Mouse (Mus musculus) kidney, embryonic 15.5 days (tissue): ENCODE results near the gene Gm28539. TPM values are rescaled to one million over a fixed set of nuclear protein-coding genes. Genes with fewer than 3 reads are reported as not detected.
"Not testable (repeated sequence)": the region's sequence is repeated elsewhere in the genome, so short reads cannot be mapped to it uniquely, and the experiment has no call there.

Source experiments
- ATAC-seq: fragments of 200-750 bp; cut with Nextera tagmentation; replicated peaks from 2 replicates; pipeline ENCODE4 v1.8.0; 2017; ENCODE audit warnings: moderate TSS enrichment; ENCODE audit not compliant: low FRiP score
- H3K27ac ChIP-seq: fragments of 300-500 bp; sonication (generic); 2 replicates; pipeline ENCODE4 v1.5.1; 2015; ENCODE audit warnings: mild to moderate bottlenecking, inconsistent platforms
- H3K27me3 ChIP-seq: fragments of 300-500 bp; sonication (generic); 2 replicates; pipeline ENCODE4 v1.6.1; 2015; ENCODE audit warnings: inconsistent platforms
- H3K36me3 ChIP-seq: fragments of 300-500 bp; sonication (generic); 2 replicates; pipeline ENCODE4 v1.6.1; 2015; ENCODE audit warnings: inconsistent platforms
- H3K4me1 ChIP-seq: fragments of 300-500 bp; sonication (generic); 2 replicates; pipeline ENCODE4 v1.6.1; 2015; ENCODE audit warnings: inconsistent platforms
- H3K4me2 ChIP-seq: fragments of 300-500 bp; sonication (generic); 2 replicates; pipeline ENCODE4 v1.6.1; 2015; ENCODE audit warnings: moderate library complexity, mild to moderate bottlenecking, inconsistent platforms
- H3K4me3 ChIP-seq: fragments of 300-500 bp; sonication (generic); replicated peaks from 2 replicates; pipeline ENCODE4 v1.5.1; 2015; ENCODE audit warnings: mild to moderate bottlenecking, inconsistent platforms
- H3K9ac ChIP-seq: fragments of 300-500 bp; sonication (generic); 2 replicates; pipeline ENCODE4 v1.6.1; 2015; ENCODE audit warnings: mild to moderate bottlenecking, inconsistent platforms
- H3K9me3 ChIP-seq: fragments of 300-500 bp; sonication (generic); replicated peaks from 2 replicates; pipeline ENCODE4 v1.6.1; 2016; ENCODE audit warnings: inconsistent platforms
- WGBS: fragments of 180-500 bp; shearing (Covaris S2); methylation state at CpG from one replicate; pipeline ENCODE4 v1.1.7; 2015; ENCODE audit warnings: mixed read lengths; 5-methylcytosine and 5-hydroxymethylcytosine counted together
- polyA plus RNA-seq: library from polyadenylated mRNA; unstranded; fragments of >200 nt; fragmentation: Nextera tagmentation; extraction: Ambion mirVana; gene quantifications from 2 replicates; pipeline ENCODE4 v1.2.1, GENCODE M21; 2015

The Gm28539 gene
- polyA plus RNA-seq, 1 experiment from 2014 or later: not detected

GRCm38 (mm10) chr16:18812385-18812910, 23.9 kb upstream of the Gm28539 start:
- Histone ChIP-seq H3K9ac (peak overlapping the region; percentile 91), H3K27me3 (no peaks in the 10 kb centered on the region), H3K4me1 (peaks cover 24% of the 10 kb centered on the region), H3K9me3 (no peaks in the 10 kb centered on the region), H3K4me3 (peak overlapping the region; percentile 84), H3K36me3 (peaks cover 53% of the 10 kb centered on the region), H3K4me2 (peak overlapping the region; percentile 81), H3K27ac (peak overlapping the region; percentile 85)
- ATAC-seq: peak; percentile 52
- WGBS: 1% methylated on average over 31 of the region's 31 CpGs

DNA sequence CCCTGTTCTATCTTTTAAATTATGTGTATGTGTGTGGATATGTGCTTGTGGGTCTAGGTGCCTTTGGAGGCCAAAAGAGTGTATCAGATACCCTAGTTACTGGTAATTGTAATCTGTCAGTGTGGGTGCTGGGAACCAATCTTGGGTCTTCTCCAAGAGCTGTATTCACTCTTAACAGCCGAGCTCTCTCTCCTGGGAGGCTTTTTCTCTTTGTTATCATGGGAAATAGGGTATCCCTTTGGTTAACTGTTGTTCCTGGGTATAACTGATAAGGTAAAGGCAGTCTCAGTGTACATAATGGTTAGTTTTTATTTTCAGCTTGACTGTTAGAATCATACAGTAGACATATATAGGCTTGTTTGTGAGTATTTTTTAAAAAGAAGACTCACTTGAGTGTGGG, 14.0 kb upstream of the Gm28539 start:
- WGBS: 83% methylated on average over 1 of the region's 1 CpGs
- no peak for ATAC-seq
- H3K9ac ChIP-seq: no peak overlapping the region
- H3K4me2 ChIP-seq: no peak overlapping the region
- H3K27ac ChIP-seq: no peak overlapping the region
- H3K4me3 ChIP-seq: no peak overlapping the region
- no peaks in the 10 kb centered on the region for H3K9me3 ChIP-seq
- no peaks in the 10 kb centered on the region for H3K27me3 ChIP-seq
- H3K36me3 ChIP-seq: peaks cover 99% of the 10 kb centered on the region
- H3K4me1 ChIP-seq: no peaks in the 10 kb centered on the region

DNA sequence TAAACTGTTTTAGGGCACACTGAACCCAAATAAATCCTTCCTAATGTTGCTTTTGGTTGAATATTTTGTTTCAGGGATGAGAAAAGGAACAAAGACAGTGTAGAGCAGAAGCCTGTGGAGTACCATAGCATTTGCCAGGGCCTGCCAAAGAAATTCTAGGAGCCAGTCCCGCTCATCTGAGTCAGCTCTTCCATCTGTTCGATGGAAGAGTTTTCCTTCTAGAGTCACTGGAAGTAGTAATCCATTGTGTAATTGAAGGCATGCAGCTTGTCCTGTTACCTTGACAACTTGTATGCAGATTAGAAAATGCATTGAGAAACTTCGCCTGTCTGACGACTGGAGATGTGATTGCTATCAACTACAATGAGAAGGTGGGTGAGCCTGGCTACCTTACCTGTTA, 13.5 kb upstream of the Gm28539 start:
- Histone ChIP-seq H3K27me3 (no peaks in the 10 kb centered on the region), H3K27ac (no peak overlapping the region), H3K9ac (no peak overlapping the region), H3K9me3 (no peaks in the 10 kb centered on the region), H3K4me1 (no peaks in the 10 kb centered on the region), H3K36me3 (peaks cover 99% of the 10 kb centered on the region), H3K4me2 (no peak overlapping the region), H3K4me3 (no peak overlapping the region)
- 90% methylated on average over 4 of the region's 4 CpGs for WGBS
- no peak for ATAC-seq

DNA sequence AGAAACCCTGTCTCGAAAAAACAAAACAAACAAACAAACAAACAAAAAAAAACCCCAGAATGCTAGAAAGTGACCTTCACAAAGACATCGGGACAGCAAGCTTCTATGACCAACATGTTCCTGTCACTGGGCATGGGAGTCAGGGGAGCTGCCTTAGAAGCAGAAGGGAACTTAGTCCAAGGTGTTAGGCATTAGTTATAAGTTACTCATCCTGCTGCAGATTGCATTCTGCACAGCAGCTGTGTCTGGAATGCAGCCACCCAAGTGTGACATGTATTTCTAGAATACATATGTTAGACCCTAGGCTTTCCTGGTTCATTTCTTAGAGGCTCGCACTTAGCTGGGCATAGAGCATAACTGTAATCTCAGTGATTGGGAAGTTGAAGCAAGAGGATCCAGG, 7.8 kb upstream of the Gm28539 start:
- Histone ChIP-seq H3K27me3 (no peaks in the 10 kb centered on the region), H3K9me3 (no peaks in the 10 kb centered on the region), H3K4me1 (no peaks in the 10 kb centered on the region), H3K4me2 (no peak overlapping the region), H3K36me3 (peaks cover 99% of the 10 kb centered on the region), H3K27ac (no peak overlapping the region), H3K4me3 (no peak overlapping the region), H3K9ac (no peak overlapping the region)
- no peak for ATAC-seq
- WGBS: 93% methylated on average over 3 of the region's 3 CpGs

- H3K36me3 ChIP-seq: peaks cover 99% of the 10 kb centered on the region
- H3K27me3 ChIP-seq: no peaks in the 10 kb centered on the region
- no peaks in the 10 kb centered on the region for H3K9me3 ChIP-seq
- H3K4me3 ChIP-seq: no peak overlapping the region
- no peaks in the 10 kb centered on the region for H3K4me1 ChIP-seq
- no peak overlapping the region for H3K9ac ChIP-seq
- no peak for ATAC-seq
- no peak overlapping the region for H3K4me2 ChIP-seq
- no peak overlapping the region for H3K27ac ChIP-seq
- 85% methylated on average over 6 of the region's 6 CpGs for WGBS
These were observed 7.3 kb upstream of the Gm28539 start for GRCm38 (mm10) chr16:18829102-18829501.

- H3K4me2 ChIP-seq: no peak overlapping the region
- H3K4me3 ChIP-seq: no peak overlapping the region
- no peak overlapping the region for H3K27ac ChIP-seq
- no peaks in the 10 kb centered on the region for H3K27me3 ChIP-seq
- H3K9ac ChIP-seq: no peak overlapping the region
- H3K4me1 ChIP-seq: peaks cover 4% of the 10 kb centered on the region; the same call in 1 of the 2 replicates
- H3K36me3 ChIP-seq: peaks cover 69% of the 10 kb centered on the region
- WGBS: 78% methylated on average over 2 of the region's 2 CpGs
- ATAC-seq: no peak
- H3K9me3 ChIP-seq: no peaks in the 10 kb centered on the region
These were observed 2.9 kb upstream of the Gm28539 start for GRCm38 (mm10) chr16:18833486-18833885.

GRCm38 (mm10) chr16:18836073-18836467, 314 bp upstream of the Gm28539 start:
- WGBS: 28% methylated on average over 3 of the region's 3 CpGs
- H3K27me3 ChIP-seq: no peaks in the 10 kb centered on the region
- no peaks in the 10 kb centered on the region for H3K9me3 ChIP-seq
- H3K27ac ChIP-seq: no peak overlapping the region
- ATAC-seq: peak; percentile 52
- H3K36me3 ChIP-seq: peaks cover 52% of the 10 kb centered on the region
- peak overlapping the region; percentile 84 for H3K4me3 ChIP-seq
- H3K9ac ChIP-seq: no peak overlapping the region
- peak overlapping the region; percentile 68 for H3K4me2 ChIP-seq
- peaks cover 4% of the 10 kb centered on the region; the same call in 1 of the 2 replicates for H3K4me1 ChIP-seq

- Histone ChIP-seq H3K36me3 (peaks cover 30% of the 10 kb centered on the region), H3K4me2 (no peak overlapping the region), H3K9ac (no peak overlapping the region), H3K27ac (no peak overlapping the region), H3K27me3 (no peaks in the 10 kb centered on the region), H3K4me3 (no peak overlapping the region), H3K4me1 (peaks cover 4% of the 10 kb centered on the region; the same call in 1 of the 2 replicates), H3K9me3 (no peaks in the 10 kb centered on the region)
- WGBS: 94% methylated on average over 4 of the region's 4 CpGs
- no peak for ATAC-seq
These were observed 2.0 kb downstream of the Gm28539 start for GRCm38 (mm10) chr16:18838346-18838745.

DNA sequence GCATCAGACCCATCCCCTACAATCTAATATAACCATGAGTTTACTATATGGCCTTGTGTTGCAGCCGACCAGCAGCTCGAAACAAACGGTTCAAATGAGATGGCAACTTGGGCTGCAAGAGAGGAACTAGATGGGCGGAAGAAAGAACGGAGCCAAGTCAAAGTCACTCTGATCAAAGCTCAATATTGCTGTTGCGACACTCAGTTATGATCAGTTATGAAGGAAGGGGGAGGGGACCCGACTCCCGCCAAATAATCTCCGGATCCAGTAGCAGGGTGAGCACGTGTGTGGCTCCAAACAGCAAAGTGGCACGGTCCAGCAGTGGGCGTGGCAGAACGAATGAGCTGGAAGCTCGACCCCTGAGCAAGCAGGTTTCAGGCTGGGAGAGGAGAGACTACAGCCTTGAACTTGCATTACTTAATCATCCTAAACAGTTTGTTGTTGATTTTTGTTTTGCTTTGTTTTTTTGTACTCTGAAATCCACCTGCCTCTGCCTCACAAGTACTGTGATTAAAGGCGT, 10.0 kb downstream of the Gm28539 start:
- H3K36me3 ChIP-seq: no peaks in the 10 kb centered on the region
- no peak overlapping the region for H3K27ac ChIP-seq
- H3K4me2 ChIP-seq: no peak overlapping the region
- no peaks in the 10 kb centered on the region for H3K27me3 ChIP-seq
- no peak overlapping the region for H3K9ac ChIP-seq
- WGBS: 90% methylated on average over 15 of the region's 15 CpGs
- H3K4me3 ChIP-seq: no peak overlapping the region
- no peak for ATAC-seq
- no peaks in the 10 kb centered on the region for H3K4me1 ChIP-seq
- no peaks in the 10 kb centered on the region for H3K9me3 ChIP-seq

DNA sequence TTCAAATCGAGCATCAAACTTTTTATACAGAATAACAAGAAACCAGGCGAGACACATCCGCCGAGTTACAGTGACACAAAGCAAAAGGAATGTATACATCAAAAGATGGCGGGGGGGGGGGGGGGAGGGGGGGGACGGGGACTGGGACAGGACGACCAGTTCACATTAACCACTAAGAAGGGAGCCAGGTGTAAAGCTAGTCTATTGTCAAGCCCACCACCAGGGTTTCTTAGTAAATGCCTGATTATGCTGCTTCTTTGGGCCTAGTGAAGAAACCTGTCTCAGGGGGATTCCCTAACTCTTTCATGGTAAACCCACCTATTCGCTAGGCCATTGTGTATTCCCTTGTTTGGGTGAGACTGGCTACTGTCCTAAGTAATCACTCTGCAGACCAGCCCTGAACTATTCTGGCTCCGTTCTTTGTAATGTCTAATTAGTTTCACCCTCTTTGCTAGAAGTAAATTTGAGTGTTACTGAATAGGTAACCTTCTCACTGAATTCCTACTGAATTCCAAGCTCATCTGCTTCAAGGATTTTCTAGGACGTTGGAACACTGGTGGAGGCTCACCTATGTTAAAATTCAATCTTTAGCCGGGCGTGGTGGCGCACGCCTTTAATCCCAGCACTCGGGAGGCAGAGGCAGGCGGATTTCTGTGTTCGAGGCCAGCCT, 13.3 kb downstream of the Gm28539 start:
- 93% methylated on average over 14 of the region's 17 CpGs for WGBS
- H3K36me3 ChIP-seq, H3K4me2 ChIP-seq, H3K4me1 ChIP-seq, H3K4me3 ChIP-seq, H3K9ac ChIP-seq, H3K27me3 ChIP-seq, H3K27ac ChIP-seq, H3K9me3 ChIP-seq, ATAC-seq: not testable (repeated sequence)

GRCm38 (mm10) chr16:18858551-18858950, 22.2 kb downstream of the Gm28539 start:
- Histone ChIP-seq H3K36me3 (no peaks in the 10 kb centered on the region), H3K27me3 (no peaks in the 10 kb centered on the region), H3K27ac (no peak overlapping the region), H3K4me2 (no peak overlapping the region), H3K9me3 (no peaks in the 10 kb centered on the region; the same call in 1 of the 2 replicates), H3K9ac (no peak overlapping the region), H3K4me1 (no peaks in the 10 kb centered on the region), H3K4me3 (no peak overlapping the region)
- ATAC-seq: no peak

GRCm38 (mm10) chr16:18860186-18860585, 23.8 kb downstream of the Gm28539 start:
- Histone ChIP-seq H3K9me3 (no peaks in the 10 kb centered on the region; the same call in 1 of the 2 replicates), H3K36me3 (no peaks in the 10 kb centered on the region), H3K4me3 (no peak overlapping the region), H3K27ac (no peak overlapping the region), H3K9ac (no peak overlapping the region), H3K27me3 (no peaks in the 10 kb centered on the region), H3K4me1 (no peaks in the 10 kb centered on the region), H3K4me2 (no peak overlapping the region)
- ATAC-seq: no peak
- WGBS: 81% methylated on average over 1 of the region's 1 CpGs
